Mouse (Mus musculus) hindbrain, embryonic 16.5 days (tissue): Measurements from ENCODE around the gene Wfdc21. TPM values are rescaled to one million over a fixed set of nuclear protein-coding genes. Genes with fewer than 3 reads are reported as not detected.

ENCODE experiments used
- ATAC-seq: fragments of 200-750 bp; cut with Nextera tagmentation; 2 replicates; pipeline ENCODE4 v1.8.0; 2017; ENCODE audit warnings: moderate TSS enrichment, moderate library complexity
- H3K27ac ChIP-seq: fragments of 300-500 bp; sonication (generic); 2 replicates; pipeline ENCODE4 v1.5.1; 2014; ENCODE audit warnings: low read depth, mild to moderate bottlenecking, control low read depth, low read length, moderate library complexity
- H3K27me3 ChIP-seq: fragments of 300-500 bp; sonication (generic); replicated peaks from 2 replicates; pipeline ENCODE4 v1.6.1; 2014; ENCODE audit warnings: low read length; ENCODE audit not compliant: control insufficient read depth, insufficient read depth
- H3K36me3 ChIP-seq: fragments of 300-500 bp; sonication (generic); 2 replicates; pipeline ENCODE4 v1.6.1; 2014; ENCODE audit warnings: mild to moderate bottlenecking, low read length, moderate library complexity, mixed read lengths; ENCODE audit not compliant: control insufficient read depth, insufficient read depth
- H3K4me1 ChIP-seq: fragments of 300-500 bp; sonication (generic); 2 replicates; pipeline ENCODE4 v1.6.1; 2014; ENCODE audit warnings: low read depth, low read length; ENCODE audit not compliant: control insufficient read depth, insufficient read depth
- H3K4me2 ChIP-seq: fragments of 300-500 bp; sonication (generic); 2 replicates; pipeline ENCODE4 v1.6.1; 2014; ENCODE audit warnings: mild to moderate bottlenecking, low read length, control low read depth, moderate library complexity
- H3K4me3 ChIP-seq: fragments of 300-500 bp; sonication (generic); 2 replicates; pipeline ENCODE4 v1.5.1; 2014; ENCODE audit warnings: mild to moderate bottlenecking, low read length, control low read depth, moderate library complexity
- H3K9ac ChIP-seq: fragments of 300-500 bp; sonication (generic); 2 replicates; pipeline ENCODE4 v1.6.1; 2014; ENCODE audit warnings: low read depth, mild to moderate bottlenecking, control low read depth, low read length, moderate library complexity
- H3K9me3 ChIP-seq: fragments of 300-500 bp; sonication (generic); 2 replicates; pipeline ENCODE4 v1.6.1; 2014; ENCODE audit warnings: mild to moderate bottlenecking, low read length, moderate library complexity; ENCODE audit not compliant: control insufficient read depth
- WGBS: fragments of 180-500 bp; shearing (Covaris S2); extraction: QIAGEN DNeasy Blood & Tissue Kit; methylation state at CpG from one replicate; pipeline ENCODE4 v1.1.7; 2014; 5-methylcytosine and 5-hydroxymethylcytosine counted together
- polyA plus RNA-seq: library from polyadenylated mRNA; unstranded; fragments of >200 nt; fragmentation: Nextera tagmentation; extraction: Ambion mirVana; gene quantifications from 2 replicates; pipeline ENCODE4 v1.2.1, GENCODE M21; 2015

The Wfdc21 gene
- polyA plus RNA-seq, 1 experiment from 2014 or later, result not detected

- no peak overlapping the region for H3K9ac ChIP-seq
- WGBS, result 73% methylated on average over 13 of the region's 13 CpGs
- no peak overlapping the region for H3K4me3 ChIP-seq
- H3K27ac ChIP-seq, result no peak overlapping the region
- H3K27me3 ChIP-seq, result no peaks in the 10 kb centered on the region
- H3K4me2 ChIP-seq, result no peak overlapping the region
- no peak for ATAC-seq
- H3K36me3 ChIP-seq, result no peaks in the 10 kb centered on the region; the same call in 1 of the 2 replicates
- H3K4me1 ChIP-seq, result no peaks in the 10 kb centered on the region
- H3K9me3 ChIP-seq, result no peaks in the 10 kb centered on the region
Measured at GRCm38 (mm10) chr11:83789259-83789658, 42.5 kb downstream of the Wfdc21 start.

GRCm38 (mm10) chr11:83791133-83791532 is 44.4 kb downstream of the Wfdc21 start:
- Histone ChIP-seq H3K4me1 (no peaks in the 10 kb centered on the region), H3K4me2 (no peak overlapping the region), H3K27ac (no peak overlapping the region), H3K4me3 (no peak overlapping the region), H3K9me3 (no peaks in the 10 kb centered on the region), H3K36me3 (no peaks in the 10 kb centered on the region; the same call in 1 of the 2 replicates), H3K9ac (no peak overlapping the region), H3K27me3 (no peaks in the 10 kb centered on the region)
- 74% methylated on average over 4 of the region's 4 CpGs for WGBS
- ATAC-seq, result no peak

- Histone ChIP-seq H3K4me2 (no peak overlapping the region), H3K9me3 (no peaks in the 10 kb centered on the region), H3K27me3 (no peaks in the 10 kb centered on the region), H3K9ac (no peak overlapping the region), H3K4me1 (no peaks in the 10 kb centered on the region), H3K4me3 (no peak overlapping the region), H3K36me3 (no peaks in the 10 kb centered on the region), H3K27ac (no peak overlapping the region)
- whole genome bisulfite sequencing, result 84% methylated on average over 12 of the region's 12 CpGs
- ATAC-seq, result no peak
Measured at GRCm38 (mm10) chr11:83792316-83792914, 45.7 kb downstream of the Wfdc21 start.

- WGBS, result 85% methylated on average over 14 of the region's 14 CpGs
- no peaks in the 10 kb centered on the region for H3K4me1 ChIP-seq
- no peak overlapping the region for H3K4me3 ChIP-seq
- no peak overlapping the region for H3K4me2 ChIP-seq
- ATAC-seq, result no peak
- H3K36me3 ChIP-seq, result no peaks in the 10 kb centered on the region
- no peak overlapping the region for H3K27ac ChIP-seq
- no peaks in the 10 kb centered on the region for H3K27me3 ChIP-seq
- no peaks in the 10 kb centered on the region for H3K9me3 ChIP-seq
- H3K9ac ChIP-seq, result no peak overlapping the region
Measured at GRCm38 (mm10) chr11:83793264-83793663, 46.5 kb downstream of the Wfdc21 start.

GRCm38 (mm10) chr11:83796112-83796511 is 49.4 kb downstream of the Wfdc21 start:
- Histone ChIP-seq H3K9ac (no peak overlapping the region), H3K4me3 (no peak overlapping the region), H3K36me3 (no peaks in the 10 kb centered on the region), H3K4me1 (no peaks in the 10 kb centered on the region), H3K9me3 (no peaks in the 10 kb centered on the region), H3K27ac (no peak overlapping the region), H3K27me3 (no peaks in the 10 kb centered on the region), H3K4me2 (no peak overlapping the region)
- no peak for ATAC-seq
- 67% methylated on average over 6 of the region's 6 CpGs for WGBS

- H3K4me3 ChIP-seq, result no peak overlapping the region
- H3K27ac ChIP-seq, result no peak overlapping the region
- no peaks in the 10 kb centered on the region for H3K9me3 ChIP-seq
- no peak for ATAC-seq
- no peaks in the 10 kb centered on the region for H3K27me3 ChIP-seq
- no peaks in the 10 kb centered on the region for H3K36me3 ChIP-seq
- no peak overlapping the region for H3K9ac ChIP-seq
- H3K4me1 ChIP-seq, result no peaks in the 10 kb centered on the region
- 82% methylated on average over 10 of the region's 10 CpGs for WGBS
- H3K4me2 ChIP-seq, result no peak overlapping the region
Measured at GRCm38 (mm10) chr11:83796980-83797608, 50.4 kb downstream of the Wfdc21 start.

- H3K4me3 ChIP-seq, result no peak overlapping the region
- ATAC-seq, result no peak
- no peaks in the 10 kb centered on the region for H3K4me1 ChIP-seq
- H3K9me3 ChIP-seq, result no peaks in the 10 kb centered on the region
- no peaks in the 10 kb centered on the region for H3K36me3 ChIP-seq
- H3K4me2 ChIP-seq, result no peak overlapping the region
- no peak overlapping the region for H3K9ac ChIP-seq
- WGBS, result 74% methylated on average over 12 of the region's 12 CpGs
- H3K27me3 ChIP-seq, result no peaks in the 10 kb centered on the region
- H3K27ac ChIP-seq, result no peak overlapping the region
Measured at GRCm38 (mm10) chr11:83799871-83800430, 53.2 kb downstream of the Wfdc21 start.

- no peaks in the 10 kb centered on the region for H3K36me3 ChIP-seq
- H3K4me3 ChIP-seq, result no peak overlapping the region
- no peaks in the 10 kb centered on the region for H3K27me3 ChIP-seq
- no peak for ATAC-seq
- no peaks in the 10 kb centered on the region for H3K9me3 ChIP-seq
- no peaks in the 10 kb centered on the region for H3K4me1 ChIP-seq
- H3K27ac ChIP-seq, result no peak overlapping the region
- no peak overlapping the region for H3K9ac ChIP-seq
- no peak overlapping the region for H3K4me2 ChIP-seq
- WGBS, result 70% methylated on average over 8 of the region's 8 CpGs
Measured at GRCm38 (mm10) chr11:83802166-83802565, 55.4 kb downstream of the Wfdc21 start.
